Mouse (Mus musculus) gonadal fat pad, adult 2 months (tissue): Measurements from ENCODE around the gene Snx3. TPM values are rescaled to one million over a fixed set of nuclear protein-coding genes. Genes with fewer than 3 reads are reported as not detected.

Experiments
- DNase-seq: peaks from one replicate; pipeline ENCODE4 v3.0.0-alpha.2; 2012; ENCODE audit warnings: low read depth
- polyA plus RNA-seq: library from polyadenylated mRNA; depleted of rRNA; stranded (reverse); fragments of >200 nt; gene quantifications from 2 replicates; pipeline ENCODE4 v1.2.3, GENCODE M21; 2012; rRNA removed

Snx3 gene
- polyA plus RNA-seq, result 257 and 274 TPM in 2 replicates

DNA sequence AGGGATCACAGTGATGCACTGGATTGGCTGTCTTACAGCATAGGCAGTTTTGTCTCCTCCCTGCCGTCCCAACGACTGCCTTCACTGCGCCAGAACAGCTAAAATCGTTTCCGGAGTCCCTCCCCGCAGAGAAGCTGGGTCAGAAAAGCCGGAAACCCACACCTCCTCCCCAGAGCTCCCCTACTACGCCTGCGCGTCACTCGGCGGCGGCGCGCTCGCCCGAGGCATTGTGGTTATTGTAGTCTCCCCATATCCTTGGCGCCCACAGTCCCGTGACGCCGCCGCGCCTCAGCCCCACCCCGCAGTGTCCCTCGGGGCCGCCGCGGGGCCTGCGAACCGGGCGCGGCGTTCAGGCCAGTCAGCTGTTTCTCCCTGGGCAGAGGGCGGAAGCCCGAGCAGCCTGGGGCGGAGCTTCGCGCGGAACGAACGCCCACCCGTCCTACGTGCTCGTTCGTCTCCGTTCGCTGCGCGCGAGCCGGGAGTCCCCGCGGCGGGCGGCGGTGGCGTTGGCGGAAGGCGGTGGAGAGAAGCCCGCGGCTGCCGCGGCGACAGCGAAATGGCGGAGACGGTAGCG is at the start of gene Snx3:
Snx3 (plus strand) TSS at position 256 of the 574 bp plus-strand sequence.
- no peak for DNase-seq

DNA sequence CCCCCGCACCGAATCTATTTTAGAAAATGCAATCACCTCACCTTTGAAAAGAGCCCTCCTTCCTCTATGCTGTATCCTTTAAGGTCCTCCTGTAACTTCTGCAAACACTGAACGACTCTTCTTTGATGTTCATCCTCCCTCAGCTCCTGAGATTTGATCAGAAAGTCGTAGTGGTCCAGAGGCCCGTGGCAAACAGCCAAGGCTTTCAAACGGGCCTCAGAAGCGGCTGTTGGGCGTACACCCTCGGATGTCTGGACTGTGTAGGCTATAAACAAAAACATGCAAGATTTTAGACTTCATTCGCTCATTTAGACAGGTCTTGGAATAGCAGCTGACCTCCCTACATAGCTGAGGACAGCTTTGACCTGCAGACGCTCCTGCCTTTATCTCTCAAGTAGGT is 47.6 kb upstream of the Snx3 start:
- no peak for DNase-seq

DNA sequence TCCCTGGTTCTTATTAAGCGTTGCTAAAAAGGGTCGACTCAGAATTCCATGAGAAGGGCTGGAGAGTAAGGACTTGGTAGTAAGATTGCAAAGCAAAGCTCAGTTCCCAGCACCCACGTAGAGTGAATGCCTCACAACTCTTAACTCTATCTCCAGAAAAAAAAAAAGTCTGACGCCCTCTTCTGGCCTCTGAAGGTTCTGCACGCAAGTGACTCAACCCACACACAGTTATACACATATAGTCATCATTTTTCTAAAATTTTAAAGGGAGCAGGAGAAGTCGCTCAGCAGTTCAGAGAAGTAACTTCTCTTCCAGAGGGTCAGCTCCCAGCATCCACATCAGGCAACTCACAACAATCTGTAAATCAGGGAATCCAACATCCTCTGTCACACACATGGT is 47.1 kb upstream of the Snx3 start:
- DNase-seq, result no peak

DNA sequence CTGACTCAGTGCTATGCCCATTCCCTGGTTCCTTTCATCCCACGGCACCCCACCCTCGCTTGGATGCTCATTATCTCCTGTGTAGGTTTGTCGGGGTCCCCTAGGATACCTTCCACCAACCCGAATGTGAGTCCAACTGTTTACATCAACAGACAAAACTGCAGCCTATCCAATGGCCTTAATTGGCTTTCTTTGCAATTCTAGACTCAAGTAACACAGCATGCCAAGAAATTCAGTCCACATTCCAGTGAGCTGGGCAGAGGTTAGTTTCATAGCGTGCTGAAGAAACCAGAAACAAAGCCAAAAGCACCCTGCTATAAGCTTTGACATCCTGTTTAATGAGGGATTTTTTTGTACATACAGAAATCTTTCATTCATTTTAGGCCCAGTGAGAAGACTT is 45.8 kb upstream of the Snx3 start:
- DNase-seq, result no peak

DNA sequence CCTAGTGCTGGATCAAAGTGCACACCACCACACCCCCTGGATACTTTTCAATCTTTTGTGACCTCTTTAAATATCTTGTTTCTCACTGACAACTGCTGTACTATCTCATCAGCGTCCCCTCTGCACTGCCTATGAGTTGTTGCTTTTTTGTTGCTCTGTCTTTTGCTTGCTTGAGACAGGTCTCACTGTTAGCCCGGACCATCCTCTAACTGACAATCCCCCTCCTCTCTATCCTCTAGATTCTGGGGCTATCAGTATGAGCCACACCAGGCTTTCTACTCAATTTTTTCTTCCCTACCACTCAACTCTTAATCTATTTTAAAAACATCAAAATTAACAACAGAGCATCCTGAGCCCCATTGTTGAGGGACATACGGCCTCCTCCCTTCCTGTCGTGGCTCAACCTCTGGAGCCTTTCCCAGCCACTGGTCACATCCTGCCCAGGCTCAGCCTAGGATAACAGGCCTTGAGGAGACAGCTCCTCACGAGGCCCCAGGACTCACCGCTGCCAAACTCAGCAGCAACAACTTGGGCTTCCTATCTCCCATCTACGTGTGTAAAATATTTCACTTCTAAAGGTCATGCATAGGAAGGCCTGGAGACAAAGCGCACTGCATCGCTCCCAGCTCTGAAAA is 44.2 kb upstream of the Snx3 start:
- DNase-seq, result no peak

DNA sequence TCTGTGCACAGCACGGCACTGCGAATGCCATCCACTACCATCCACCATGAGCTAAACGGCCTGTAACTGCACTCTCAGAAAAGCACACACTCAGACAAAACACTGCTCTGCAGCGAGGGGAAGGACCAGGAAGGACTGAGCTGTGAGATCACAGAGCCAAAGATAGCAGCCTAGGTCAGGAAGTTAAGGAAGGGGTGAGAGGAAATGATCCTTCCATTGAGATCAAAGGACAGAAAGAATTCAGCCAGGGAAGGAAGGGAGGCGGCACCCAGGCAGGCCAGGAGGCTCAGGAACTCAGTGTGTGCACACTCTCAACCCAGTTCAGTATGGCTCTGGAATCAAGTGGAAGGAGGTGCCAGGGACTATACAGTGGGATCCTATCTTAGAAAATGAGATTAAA is 37.6 kb upstream of the Snx3 start:
- no peak for DNase-seq

DNA sequence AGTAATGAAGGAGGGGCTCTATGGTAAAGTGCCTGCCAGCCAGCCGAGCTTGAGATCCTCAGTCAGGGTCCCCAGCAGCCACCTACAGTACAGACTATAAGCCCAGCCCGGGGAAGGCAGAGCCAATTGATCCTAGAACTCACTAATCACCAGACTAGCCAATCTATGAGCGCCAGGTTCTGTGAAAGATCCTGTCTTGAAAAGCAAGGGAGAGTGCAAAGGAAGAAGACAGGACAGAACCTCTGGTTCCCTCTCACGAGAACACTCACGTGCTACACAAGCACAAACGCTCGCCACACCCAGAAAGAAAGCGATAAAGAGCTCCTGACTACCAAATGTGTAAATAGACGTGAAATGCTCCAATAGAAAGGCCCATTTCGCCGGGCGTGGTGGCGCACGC is 37.0 kb upstream of the Snx3 start:
- DNase-seq, result no peak

DNA sequence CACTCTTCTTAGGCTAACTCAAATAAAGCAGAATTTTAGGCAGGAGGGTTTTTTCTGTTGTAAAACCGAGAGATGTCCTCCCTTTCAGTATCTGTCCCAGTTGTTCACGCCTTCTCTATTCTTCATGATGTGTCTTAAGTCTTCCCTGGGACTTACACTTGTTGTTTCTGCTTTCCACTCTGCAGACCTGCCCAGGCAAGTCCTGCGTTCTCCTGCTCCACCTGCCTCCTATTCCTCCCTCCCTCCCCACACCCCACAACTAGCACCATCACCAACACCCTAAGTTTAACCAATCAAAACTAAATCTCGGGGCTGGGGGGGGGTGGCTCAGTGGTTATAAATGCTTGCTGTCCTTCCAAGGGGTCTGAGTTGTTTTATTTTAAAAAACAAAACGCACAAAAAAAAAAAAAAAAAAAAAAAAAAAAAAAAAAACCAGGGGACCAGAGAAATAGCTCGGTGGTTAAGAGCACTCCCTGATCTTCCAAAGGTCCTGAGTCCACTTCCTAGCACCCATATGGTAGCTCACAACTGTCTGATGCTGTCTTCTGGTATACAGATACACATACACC is 26.8 kb upstream of the Snx3 start:
- DNase-seq, result no peak

DNA sequence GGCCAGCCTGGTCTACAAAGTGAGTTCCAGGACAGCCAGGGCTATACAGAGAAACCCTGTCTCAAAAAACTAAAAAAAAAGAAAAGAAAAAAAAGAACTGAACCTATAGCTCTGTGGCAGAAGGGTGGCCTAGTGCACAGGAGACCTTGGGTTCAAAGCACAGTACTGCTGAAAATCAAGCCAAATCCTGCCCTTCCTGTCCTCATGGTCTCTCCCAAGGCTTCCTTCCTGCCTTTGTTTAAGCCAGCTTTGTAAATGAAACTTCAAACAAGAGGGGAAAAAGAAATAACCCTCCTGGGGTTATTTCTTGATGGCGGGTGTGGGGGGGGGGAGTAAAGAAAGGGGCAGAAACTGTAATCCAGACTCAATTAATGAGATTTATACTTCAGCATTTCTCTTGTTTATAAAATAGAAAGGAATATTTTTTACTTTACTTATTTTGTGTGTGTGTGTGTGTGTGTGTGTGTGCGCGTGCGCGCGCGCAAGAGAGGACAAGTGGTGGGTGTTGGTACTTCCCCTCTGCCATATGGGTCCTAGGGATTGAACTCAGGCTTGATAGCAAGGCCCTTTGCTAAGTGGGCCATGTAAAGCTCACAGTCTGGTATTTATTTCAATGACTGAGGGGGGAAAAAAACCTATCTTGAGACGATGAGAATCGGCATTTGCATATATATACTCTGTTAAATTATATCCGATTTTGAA is 24.9 kb upstream of the Snx3 start:
- DNase-seq, result no peak

DNA sequence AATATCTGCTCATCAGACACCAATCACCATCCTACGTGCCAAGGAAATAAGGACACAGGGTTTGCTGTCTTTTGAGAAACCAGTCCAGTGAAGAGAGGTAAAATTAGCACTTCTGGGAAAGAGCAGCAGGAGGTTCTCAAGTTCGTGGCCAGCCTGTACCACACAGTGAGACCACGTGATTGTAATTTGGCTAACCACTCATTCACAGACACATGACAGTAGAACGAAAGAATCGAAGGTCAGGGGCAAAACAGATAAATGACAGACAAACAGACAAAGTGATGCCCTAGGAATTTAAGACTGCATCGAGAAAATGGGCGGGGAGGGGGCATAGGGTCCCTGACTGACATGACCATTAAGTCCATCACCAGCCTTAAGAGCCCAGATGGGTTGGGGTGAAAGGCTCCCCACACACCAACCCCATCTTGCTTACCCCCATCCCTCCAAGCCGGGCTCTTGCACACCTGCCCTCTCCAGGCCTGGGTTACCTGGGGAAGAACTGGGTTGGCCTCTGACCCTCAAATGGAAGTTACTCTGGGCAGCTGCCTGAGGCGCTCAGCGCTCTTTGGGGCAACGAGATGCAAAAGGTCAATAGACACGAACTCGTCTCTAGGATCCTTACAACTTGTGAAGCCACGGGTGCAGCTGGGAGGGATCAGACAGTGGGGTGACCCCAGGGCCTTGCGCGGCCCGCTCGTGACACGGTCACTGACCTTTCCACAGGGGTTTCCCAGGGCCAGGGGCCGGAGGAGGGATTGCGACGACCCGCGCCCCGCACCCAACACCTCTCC is 24.1 kb upstream of the Snx3 start:
- DNase-seq, result no peak

DNA sequence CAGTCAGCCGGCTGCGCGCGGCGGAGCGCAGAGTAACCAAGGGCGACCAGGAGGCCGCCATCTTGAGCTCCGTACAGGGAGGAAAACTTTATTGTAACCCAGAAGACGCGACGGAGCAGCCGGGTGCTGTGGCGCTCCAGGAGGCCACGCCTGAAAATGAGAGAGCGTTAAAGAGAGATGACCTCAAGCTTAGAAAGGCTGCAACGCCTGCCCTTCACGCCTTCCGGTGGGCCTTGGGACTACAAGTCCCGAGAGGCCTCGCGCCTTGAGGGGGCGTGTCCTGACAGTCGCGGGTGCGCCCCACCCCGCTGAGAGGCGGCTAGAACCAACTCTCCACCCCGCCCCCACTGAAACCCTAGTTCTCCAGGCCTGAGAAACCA is 23.5 kb upstream of the Snx3 start, which contains the start of gene Afg1l:
Afg1l (minus strand) TSS at position 225 of the 380 bp plus-strand sequence.
- DNase-seq, result peak; percentile 72

DNA sequence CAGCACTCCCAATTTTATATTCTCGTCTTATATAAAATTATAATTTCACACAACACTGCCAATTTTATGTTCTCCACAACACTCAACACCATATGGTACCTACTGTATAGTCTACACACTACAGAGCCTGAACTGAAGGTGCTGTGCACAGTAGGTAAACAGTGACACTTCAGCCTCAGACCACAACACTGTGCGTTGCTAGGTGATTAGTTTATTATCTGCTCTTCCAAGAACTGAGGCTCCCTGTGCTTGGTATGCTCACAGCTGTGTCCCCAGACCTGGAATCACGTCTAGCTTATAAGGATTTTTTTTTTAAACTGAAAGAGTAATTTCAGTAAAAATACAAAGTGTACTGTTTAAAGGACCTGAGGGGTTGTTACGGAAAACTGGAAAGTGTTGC is 21.1 kb upstream of the Snx3 start:
- no peak for DNase-seq

DNA sequence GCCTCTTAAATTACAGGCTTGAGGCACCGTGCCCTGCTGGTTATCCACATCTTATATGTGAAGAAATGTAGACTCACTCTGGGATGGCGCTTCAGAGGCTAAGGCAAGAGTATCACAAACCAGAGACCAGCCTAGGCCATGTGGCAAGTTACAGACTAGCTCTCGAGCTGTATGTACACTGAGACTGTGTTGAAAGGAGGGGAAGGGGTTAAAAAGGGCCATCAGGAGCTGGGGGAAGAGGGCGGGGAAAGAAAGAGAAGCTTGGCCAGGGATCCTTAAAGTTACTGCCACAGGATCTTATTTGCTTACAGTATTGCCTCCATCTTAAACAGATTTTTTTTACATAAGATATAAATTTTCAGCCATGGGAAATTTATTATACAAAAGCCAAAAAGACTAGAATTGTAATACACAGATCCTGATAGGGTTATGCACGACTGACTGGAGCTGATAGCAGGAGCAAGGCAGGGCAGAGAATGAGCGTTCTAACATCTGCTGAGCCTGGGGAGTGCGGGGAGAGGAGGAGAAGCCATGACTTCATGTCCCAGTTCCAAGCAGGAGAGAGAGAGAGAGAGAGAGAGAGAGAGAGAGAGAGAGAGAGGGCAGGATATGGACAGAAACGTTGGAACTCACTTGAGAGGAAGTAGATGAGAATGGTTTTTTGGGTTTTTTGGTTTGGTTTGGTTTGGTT is 13.1 kb upstream of the Snx3 start:
- DNase-seq, result no peak

DNA sequence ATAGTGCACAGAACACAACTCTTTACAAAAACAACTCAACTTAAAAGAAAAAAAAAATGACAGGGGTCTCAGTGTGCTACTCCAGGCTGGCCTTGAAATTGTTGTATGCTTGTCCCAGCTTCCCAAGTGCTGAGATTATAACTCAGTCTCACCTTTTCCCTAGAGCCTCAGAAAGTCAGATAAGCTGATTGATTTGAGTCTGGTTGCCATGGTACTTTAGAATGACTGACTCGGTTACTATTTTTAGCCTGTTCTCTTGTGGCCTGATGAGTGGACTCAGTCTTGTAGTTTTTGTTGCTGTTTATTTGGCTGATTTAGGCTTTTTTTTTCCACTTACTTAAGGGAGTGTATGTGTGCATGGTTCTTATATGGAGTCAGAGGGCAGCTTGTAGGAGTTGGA is 10.7 kb upstream of the Snx3 start:
- DNase-seq, result no peak

DNA sequence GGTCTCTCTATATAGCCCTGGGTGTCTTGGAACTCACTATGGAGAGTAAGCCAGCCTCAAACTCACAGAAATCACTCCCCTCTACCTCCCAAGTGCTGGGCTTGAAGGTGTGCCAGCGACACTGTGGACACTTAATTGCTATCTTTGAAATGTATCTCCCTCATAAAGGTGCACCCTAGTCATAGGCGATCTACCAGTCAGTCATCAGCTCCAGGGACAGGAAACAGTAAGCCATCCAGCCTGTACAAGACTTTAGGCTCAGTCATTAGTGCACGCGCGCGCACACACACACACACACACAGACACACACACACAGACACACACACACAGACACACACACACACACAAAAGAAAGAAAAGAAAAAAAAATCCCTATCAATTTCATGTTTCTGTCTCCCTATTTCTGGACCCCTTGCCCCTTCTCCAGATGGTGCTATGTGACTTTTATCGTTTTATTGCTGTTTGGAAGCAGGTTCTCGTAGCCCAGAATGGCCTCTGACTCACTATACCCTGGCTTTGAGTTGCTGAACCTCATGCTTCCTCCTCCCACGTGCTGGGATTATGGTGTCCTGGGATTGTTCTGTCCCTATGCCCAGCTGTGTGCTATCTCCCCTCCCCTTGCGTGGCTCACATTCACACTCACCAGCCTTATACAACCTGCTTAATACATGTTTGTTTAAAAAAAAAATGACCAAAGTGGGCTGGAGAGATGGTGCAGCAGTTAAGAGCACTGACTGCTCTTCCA is 9.6 kb upstream of the Snx3 start:
- no peak for DNase-seq

DNA sequence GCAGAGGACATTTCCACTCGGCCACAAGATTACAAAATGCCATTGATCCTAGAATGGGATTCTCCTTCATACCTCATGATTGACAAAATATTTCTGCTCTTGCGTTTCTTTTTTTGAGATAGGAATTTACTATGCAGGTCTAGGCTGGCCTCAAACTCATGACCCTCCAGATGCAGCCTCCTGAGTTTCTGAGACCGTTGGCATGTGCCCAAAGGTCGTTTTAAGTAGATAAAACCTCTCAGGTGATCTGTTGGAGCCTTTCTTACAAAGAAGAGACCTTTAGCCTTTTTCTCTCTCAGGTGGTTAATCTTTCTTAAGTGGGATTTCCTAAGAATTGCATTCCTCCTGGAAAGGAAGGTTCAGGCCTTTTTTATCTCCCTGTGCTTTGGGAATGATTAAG is 8.8 kb upstream of the Snx3 start:
- DNase-seq, result no peak

DNA sequence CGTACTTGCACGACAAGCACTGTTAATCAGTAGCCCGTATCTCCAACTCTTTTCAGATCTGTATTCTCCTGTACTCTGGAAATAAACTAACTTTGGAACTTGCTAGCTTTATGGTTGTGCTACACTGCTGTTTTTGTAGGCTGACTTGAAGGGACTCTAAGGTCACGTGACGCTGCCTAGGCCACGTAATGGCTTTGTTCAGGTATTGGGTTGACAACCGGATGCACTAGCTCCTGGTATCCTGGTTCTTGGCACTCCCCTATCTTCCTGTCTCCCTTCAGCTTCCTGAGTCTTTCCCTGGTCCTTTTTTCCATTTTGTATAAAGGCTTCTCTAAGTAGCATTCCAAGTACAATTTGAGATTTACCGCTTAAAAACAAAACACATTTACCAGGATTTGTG is 1.2 kb upstream of the Snx3 start:
- DNase-seq, result no peak

DNA sequence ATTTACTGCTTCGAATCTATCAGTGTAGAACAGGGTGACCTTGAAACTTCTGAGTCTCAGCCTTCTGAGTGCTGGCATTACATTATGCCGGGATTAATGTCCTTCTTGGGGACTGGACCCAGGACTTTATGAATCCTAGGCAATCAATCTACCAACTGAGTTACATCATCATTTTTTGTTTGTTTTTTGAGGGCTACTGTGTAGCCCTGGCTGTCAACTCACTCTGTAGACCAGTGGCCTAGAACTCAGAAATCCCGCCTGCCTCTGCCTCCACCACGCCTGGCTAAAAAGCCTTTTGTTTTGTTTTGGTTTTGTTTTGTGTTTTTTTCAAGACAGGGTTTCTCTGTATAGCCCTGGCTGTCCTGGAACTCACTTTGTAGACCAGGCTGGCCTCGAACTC is 669 bp upstream of the Snx3 start:
- no peak for DNase-seq

DNA sequence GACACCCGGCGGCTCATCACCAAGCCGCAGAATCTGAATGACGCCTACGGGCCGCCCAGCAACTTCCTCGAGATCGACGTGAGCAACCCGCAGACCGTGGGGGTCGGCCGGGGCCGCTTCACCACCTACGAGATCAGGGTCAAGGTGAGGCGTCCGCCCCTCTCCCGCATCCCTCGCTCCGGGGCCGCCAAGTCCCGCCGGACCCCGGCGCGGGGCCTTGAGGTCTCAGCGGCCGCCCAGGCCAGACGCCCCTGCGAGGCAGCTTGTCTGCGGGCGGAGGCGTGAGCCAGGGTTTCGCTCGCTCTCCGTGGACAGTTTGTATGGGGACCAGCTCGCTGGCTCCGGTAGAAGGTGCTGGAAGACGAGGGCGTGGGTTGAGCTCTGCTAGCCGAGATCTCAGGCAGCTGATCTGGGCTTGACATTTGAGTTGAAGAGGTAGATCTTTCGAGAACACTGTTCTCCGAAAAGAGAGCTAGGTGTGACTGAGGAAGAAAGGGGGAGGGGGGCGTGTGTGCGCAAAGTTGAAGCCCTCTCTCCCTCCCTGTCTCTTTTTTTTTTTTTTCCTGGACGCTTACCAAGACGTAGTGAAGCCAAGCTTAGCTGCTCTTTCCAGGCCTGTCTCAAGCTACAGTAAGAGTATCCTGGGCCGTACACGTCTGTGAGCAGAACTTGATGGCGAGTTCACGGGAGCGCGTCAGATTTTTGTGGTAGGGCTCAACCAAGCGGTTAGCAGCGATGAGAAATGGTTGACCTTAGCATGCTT is 700 bp downstream of the Snx3 start:
- no peak for DNase-seq

DNA sequence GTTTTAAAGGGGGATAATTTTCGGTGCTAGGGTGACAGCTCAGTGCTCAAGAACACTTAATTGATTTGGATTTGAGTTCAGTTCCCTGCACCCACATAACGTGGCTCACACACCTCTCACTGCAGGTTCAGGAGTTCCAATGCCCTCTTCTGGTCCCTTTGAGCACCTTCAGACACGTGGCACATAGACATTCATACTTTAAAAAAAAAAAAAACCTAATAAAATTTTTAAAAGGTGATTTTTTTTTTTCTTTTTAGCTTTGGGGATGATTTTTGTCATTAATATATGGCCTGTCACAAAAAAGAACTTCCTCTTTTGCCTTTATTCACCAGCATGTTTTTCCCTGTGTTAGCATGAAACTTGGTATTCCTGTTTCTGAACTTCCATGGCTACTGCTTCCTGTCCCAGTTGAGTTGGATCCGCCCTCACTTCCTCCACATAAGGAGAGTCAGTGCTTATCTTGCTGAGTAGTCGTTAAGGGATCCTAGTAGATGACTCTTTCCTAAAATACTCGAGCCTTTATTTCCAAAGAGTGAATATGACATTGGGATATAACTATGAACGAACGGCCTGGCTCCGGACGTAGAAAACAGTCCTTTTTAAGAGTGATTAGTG is 2.4 kb downstream of the Snx3 start:
- no peak for DNase-seq
